Mouse (Mus musculus) ES-E14 (cell line): ENCODE measurements around the gene Vsig10. TPM values are rescaled to one million over a fixed set of nuclear protein-coding genes. Genes with fewer than 3 reads are reported as not detected.
A peak's percentile ranks its signal among the peaks of the same experiment; 100 is the strongest.
"Not testable (repeated sequence)": the region's sequence is repeated elsewhere in the genome, so short reads cannot be mapped to it uniquely, and the experiment has no call there.

Experiments
- DNase-seq: peaks from one replicate; pipeline ENCODE4 v3.0.0-alpha.2; 2013; ENCODE audit warnings: low read depth, low spot score
- H3K27ac ChIP-seq: 2 replicates; pipeline ENCODE4 v1.5.1; 2012; ENCODE audit warnings: low read depth, mild to moderate bottlenecking, low read length, moderate library complexity, mixed read lengths; ENCODE audit not compliant: poor library complexity, insufficient read depth, severe bottlenecking
- H3K36me3 ChIP-seq: 2 replicates; pipeline ENCODE4 v1.6.1; 2012; ENCODE audit warnings: mild to moderate bottlenecking, low read length, moderate library complexity, mixed read lengths; ENCODE audit not compliant: control insufficient read depth, poor library complexity, insufficient read depth, severe bottlenecking
- H3K4me1 ChIP-seq, 2 experiments: fragments of 150-350 bp in 1 of 2; sonication (generic) in 1 of 2; 2 replicates each; pipeline ENCODE4 v1.6.1; 2012; ENCODE audit warnings: low read length in 2 of 2, mild to moderate bottlenecking in 1 of 2, mixed read lengths in 1 of 2; ENCODE audit not compliant: control insufficient read depth in 2 of 2, insufficient read depth in 2 of 2, poor library complexity in 1 of 2
- H3K4me3 ChIP-seq, 2 experiments: fragments of 150-350 bp in 1 of 2; sonication (generic) in 1 of 2; 2 replicates each; pipeline ENCODE4 v1.5.1; 2012; ENCODE audit warnings: low read length in 2 of 2, low read depth in 1 of 2, mild to moderate bottlenecking in 1 of 2, mixed read lengths in 1 of 2; ENCODE audit not compliant: insufficient read depth in 1 of 2, poor library complexity in 1 of 2, severe bottlenecking in 1 of 2
- H3K9ac ChIP-seq: 2 replicates; pipeline ENCODE4 v1.6.1; 2012; ENCODE audit warnings: low read depth, mild to moderate bottlenecking, low read length, mixed read lengths; ENCODE audit not compliant: poor library complexity, insufficient read depth, severe bottlenecking
- H3K9me3 ChIP-seq: fragments of 150-350 bp; sonication (generic); 2 replicates; pipeline ENCODE4 v1.6.1; 2012; ENCODE audit warnings: low read depth, mild to moderate bottlenecking, low read length; ENCODE audit not compliant: control insufficient read depth, insufficient read depth
- CHD2 ChIP-seq: IDR thresholded peaks from 2 replicates; pipeline ENCODE4 v1.6.1; 2014; ENCODE audit warnings: mild to moderate bottlenecking, low read depth, low read length, inconsistent platforms
- HCFC1 ChIP-seq: IDR thresholded peaks from 2 replicates; pipeline ENCODE4 v1.6.1; 2012; ENCODE audit warnings: low read length, inconsistent platforms, borderline replicate concordance; ENCODE audit not compliant: insufficient read depth
- MAFK ChIP-seq: IDR thresholded peaks from 2 replicates; pipeline ENCODE4 v1.6.1; 2014; ENCODE audit warnings: mild to moderate bottlenecking, low read depth, low read length, inconsistent platforms; ENCODE audit not compliant: insufficient read depth
- ZC3H11A ChIP-seq: IDR thresholded peaks from 2 replicates; pipeline ENCODE4 v1.6.1; 2012; ENCODE audit warnings: low read depth, mild to moderate bottlenecking, inconsistent platforms, low read length, borderline replicate concordance
- ZNF384 ChIP-seq: IDR thresholded peaks from 2 replicates; pipeline ENCODE4 v1.6.1; 2012; ENCODE audit warnings: low read depth, low read length, inconsistent platforms
- in situ Hi-C, 2 experiments: fragments of 600-800 bp; cut with MboI; formaldehyde crosslinking; loops; one replicate each; pipeline ENCODE4 v1.15.1; 2025; ENCODE audit warnings: low sequenced_read_pairs in 2 of 2, inconsistent platforms in 1 of 2; ENCODE audit not compliant: unreplicated experiment in 2 of 2
- total RNA-seq: library from RNA; depleted of rRNA; stranded (reverse); fragments of 300-350 nt; gene quantifications from 2 replicates; pipeline ENCODE4 v1.2.3, GENCODE M21; 2012

Gene Vsig10
- total RNA-seq, 1 experiment = 11.7 TPM

- Histone ChIP-seq H3K9ac (no peak overlapping the region), H3K4me1 (peaks cover 7 to 16% of the 10 kb centered on the region in 2 experiments; a peak in 2 of 4 replicates)
- in situ Hi-C loops = no loop called here
Observed at GRCm38 (mm10) chr5:117291312-117291711, 27.6 kb upstream of the Vsig10 start.

GRCm38 (mm10) chr5:117292547-117292946 is 26.3 kb upstream of the Vsig10 start:
- H3K9me3 ChIP-seq = no peaks in the 10 kb centered on the region
- DNase-seq = peak; percentile 74
- H3K9ac ChIP-seq = no peak overlapping the region; the same call in 1 of the 2 replicates
- peak overlapping the region; percentile 34; the same call in 1 of the 2 replicates for H3K27ac ChIP-seq
- TF ChIP-seq CHD2 = no peak
- no peak for TF ChIP-seq HCFC1
- no peak for TF ChIP-seq MAFK
- TF ChIP-seq ZC3H11A = no peak
- TF ChIP-seq ZNF384 = no peak
- in situ Hi-C loops = no loop called here
- H3K4me1 ChIP-seq = peaks cover 7 to 16% of the 10 kb centered on the region in 2 experiments; a peak in 2 of 4 replicates
- H3K36me3 ChIP-seq = no peaks in the 10 kb centered on the region
- peak overlapping the region; percentile 29 to 31; a peak in 3 of 4 replicates for H3K4me3 ChIP-seq

More at GRCm38 (mm10) chr5:117291312-117291711, 27.6 kb upstream of the Vsig10 start:
- H3K27ac ChIP-seq = no peak overlapping the region
- no peaks in the 10 kb centered on the region for H3K9me3 ChIP-seq
- TF ChIP-seq ZC3H11A (peak; percentile 60; the same call in 1 of the 2 replicates), HCFC1 (no peak)
- peaks cover 2% of the 10 kb centered on the region; the same call in 1 of the 2 replicates for H3K36me3 ChIP-seq
- DNase-seq = no peak
- no peak overlapping the region for H3K4me3 ChIP-seq

- in situ Hi-C loops, H3K4me3 ChIP-seq, H3K9me3 ChIP-seq, H3K9ac ChIP-seq, DNase-seq, H3K36me3 ChIP-seq: not testable (repeated sequence)
- peak; percentile 62; the same call in 1 of the 2 replicates for TF ChIP-seq MAFK
- Histone ChIP-seq H3K4me1 (peaks cover 7 to 14% of the 10 kb centered on the region in 2 experiments; a peak in 2 of 4 replicates), H3K27ac (peak overlapping the region; percentile 20; the same call in 1 of the 2 replicates)
Observed at GRCm38 (mm10) chr5:117293776-117294175, 25.1 kb upstream of the Vsig10 start.

DNA sequence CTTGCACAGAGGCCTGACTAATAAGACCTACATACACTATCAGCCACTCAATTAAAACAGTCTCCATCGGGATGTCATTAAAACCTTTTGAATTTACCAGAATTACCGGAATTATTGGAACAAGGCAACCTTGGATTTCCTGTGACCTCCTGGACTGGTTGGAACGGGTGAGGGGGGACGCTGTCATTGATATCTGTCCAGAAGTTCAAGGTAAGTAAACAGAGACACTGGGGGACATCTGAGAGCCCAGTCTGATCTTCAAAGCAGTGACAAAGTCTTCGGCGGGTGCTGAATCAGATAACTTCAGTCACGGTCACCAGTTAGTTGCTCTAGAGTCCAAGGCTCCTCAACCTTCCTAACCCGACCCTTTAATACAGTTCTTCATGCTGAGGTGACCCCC is 23.9 kb upstream of the Vsig10 start:
- no peak overlapping the region for H3K4me3 ChIP-seq
- no peaks in the 10 kb centered on the region for H3K36me3 ChIP-seq
- in situ Hi-C loops = no loop called here
- TF ChIP-seq ZNF384 = no peak
- H3K4me1 ChIP-seq = peaks cover 7 to 14% of the 10 kb centered on the region in 2 experiments; a peak in 2 of 4 replicates
- H3K27ac ChIP-seq = no peak overlapping the region
- no peak overlapping the region; the same call in 1 of the 2 replicates for H3K9ac ChIP-seq
- H3K9me3 ChIP-seq = no peaks in the 10 kb centered on the region
- no peak for DNase-seq

DNA sequence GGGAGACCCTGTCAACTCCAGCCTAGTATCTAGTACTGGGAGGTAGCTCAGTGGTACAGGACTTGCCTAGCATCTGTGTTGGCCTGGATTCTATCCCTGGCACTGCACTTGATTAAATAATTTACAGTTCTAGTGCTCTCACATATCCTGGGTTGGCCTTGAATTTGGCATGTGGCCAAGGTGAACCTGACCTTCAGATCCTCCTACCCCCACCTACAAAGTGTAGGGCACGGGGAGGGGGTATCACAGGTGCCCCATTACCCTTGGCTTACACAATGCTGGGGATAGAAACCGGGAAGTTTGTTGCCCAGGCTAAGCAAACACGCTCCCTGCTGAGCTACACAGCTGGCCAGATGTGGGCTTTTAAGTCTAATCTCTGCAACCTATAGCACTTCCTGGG is 16.0 kb upstream of the Vsig10 start:
- H3K4me3 ChIP-seq = no peak overlapping the region
- in situ Hi-C loops = no loop called here
- DNase-seq = no peak
- H3K36me3 ChIP-seq = no peaks in the 10 kb centered on the region
- TF ChIP-seq ZC3H11A = no peak
- 0 out of 2 replicates have a peak, but pooled peaks have one; percentile 6 for TF ChIP-seq CHD2
- H3K9me3 ChIP-seq = no peaks in the 10 kb centered on the region
- H3K9ac ChIP-seq = no peak overlapping the region
- no peak overlapping the region for H3K27ac ChIP-seq
- peaks cover 6 to 9% of the 10 kb centered on the region in 2 experiments for H3K4me1 ChIP-seq
